Mouse (Mus musculus) granulocyte monocyte progenitor cell, adult 5-6 weeks (primary cell): ENCODE data around the gene Pde4a. TPM values are rescaled to one million over a fixed set of nuclear protein-coding genes. Genes with fewer than 3 reads are reported as not detected.
"Not testable (repeated sequence)": the region's sequence is repeated elsewhere in the genome, so short reads cannot be mapped to it uniquely, and the experiment has no call there.

ENCODE experiments used
- ATAC-seq: replicated peaks from 2 replicates; pipeline ENCODE4 v1.8.0; 2016; ENCODE audit warnings: mild to moderate bottlenecking, moderate TSS enrichment, inconsistent platforms; ENCODE audit not compliant: poor library complexity, severe bottlenecking
- total RNA-seq, 2 experiments: library from RNA; stranded (forward) in 1 of 2; stranded (reverse) in 1 of 2; fragments of 200-712, 200-1000 nt in 1 of 2; fragments of >200 nt in 1 of 2; fragmentation: Nextera tagmentation in 1 of 2; gene quantifications; 2 replicates each; pipeline ENCODE4 v1.2.3; 2014 to 2017

Pde4a gene
- total RNA-seq, 2 experiments from 2014 or later: 4.1 to 19.9 TPM

- peak; percentile 59 for ATAC-seq
These were observed 73.4 kb downstream of the Pde4a start, which contains the start of gene Keap1 for GRCm38 (mm10) chr9:21238733-21239464. Keap1 (minus strand) TSS chr9:21239361.

GRCm38 (mm10) chr9:21239465-21239848 lies 73.9 kb downstream of the Pde4a start:
- no peak for ATAC-seq

GRCm38 (mm10) chr9:21241343-21241742 lies 75.8 kb downstream of the Pde4a start:
- peak; percentile 45 for ATAC-seq

- no peak for ATAC-seq
These were observed 78.4 kb downstream of the Pde4a start for GRCm38 (mm10) chr9:21243826-21244427.

- ATAC-seq: 0 out of 2 replicates have a peak, but pooled peaks have one; percentile 13
These were observed 79.1 kb downstream of the Pde4a start for GRCm38 (mm10) chr9:21244428-21245112.

GRCm38 (mm10) chr9:21245113-21245487 lies 79.6 kb downstream of the Pde4a start:
- ATAC-seq: no peak

- ATAC-seq: peak; percentile 78
These were observed 80.8 kb downstream of the Pde4a start for GRCm38 (mm10) chr9:21246342-21246741.

GRCm38 (mm10) chr9:21248326-21248725 lies 82.8 kb downstream of the Pde4a start, which contains the start of gene S1pr5:
S1pr5 (minus strand) TSS chr9:21248443.
- ATAC-seq: peak; percentile 56

- no peak for ATAC-seq
These were observed 84.4 kb downstream of the Pde4a start for GRCm38 (mm10) chr9:21249629-21250508.

- no peak for ATAC-seq
These were observed 85.0 kb downstream of the Pde4a start for GRCm38 (mm10) chr9:21250509-21250908.

- no peak for ATAC-seq
These were observed 85.7 kb downstream of the Pde4a start for GRCm38 (mm10) chr9:21251116-21251735.

- ATAC-seq: no peak
These were observed 89.2 kb downstream of the Pde4a start for GRCm38 (mm10) chr9:21254690-21255089.

- not testable (repeated sequence) for ATAC-seq
These were observed 90.8 kb downstream of the Pde4a start for GRCm38 (mm10) chr9:21256349-21256748.

GRCm38 (mm10) chr9:21260491-21261040 lies 95.1 kb downstream of the Pde4a start:
- no peak for ATAC-seq

- ATAC-seq: no peak
These were observed 96.3 kb downstream of the Pde4a start for GRCm38 (mm10) chr9:21261831-21262230.
